Mouse (Mus musculus): ENCODE results near the gene Kcnk1. TPM values are rescaled to one million over a fixed set of nuclear protein-coding genes. Genes with fewer than 3 reads are reported as not detected.
A peak's percentile ranks its signal among the peaks of the same experiment; 100 is the strongest.

The Kcnk1 gene
- polyA plus RNA-seq (2012; rRNA removed) = 206 and 213 TPM in 2 replicates

DNA sequence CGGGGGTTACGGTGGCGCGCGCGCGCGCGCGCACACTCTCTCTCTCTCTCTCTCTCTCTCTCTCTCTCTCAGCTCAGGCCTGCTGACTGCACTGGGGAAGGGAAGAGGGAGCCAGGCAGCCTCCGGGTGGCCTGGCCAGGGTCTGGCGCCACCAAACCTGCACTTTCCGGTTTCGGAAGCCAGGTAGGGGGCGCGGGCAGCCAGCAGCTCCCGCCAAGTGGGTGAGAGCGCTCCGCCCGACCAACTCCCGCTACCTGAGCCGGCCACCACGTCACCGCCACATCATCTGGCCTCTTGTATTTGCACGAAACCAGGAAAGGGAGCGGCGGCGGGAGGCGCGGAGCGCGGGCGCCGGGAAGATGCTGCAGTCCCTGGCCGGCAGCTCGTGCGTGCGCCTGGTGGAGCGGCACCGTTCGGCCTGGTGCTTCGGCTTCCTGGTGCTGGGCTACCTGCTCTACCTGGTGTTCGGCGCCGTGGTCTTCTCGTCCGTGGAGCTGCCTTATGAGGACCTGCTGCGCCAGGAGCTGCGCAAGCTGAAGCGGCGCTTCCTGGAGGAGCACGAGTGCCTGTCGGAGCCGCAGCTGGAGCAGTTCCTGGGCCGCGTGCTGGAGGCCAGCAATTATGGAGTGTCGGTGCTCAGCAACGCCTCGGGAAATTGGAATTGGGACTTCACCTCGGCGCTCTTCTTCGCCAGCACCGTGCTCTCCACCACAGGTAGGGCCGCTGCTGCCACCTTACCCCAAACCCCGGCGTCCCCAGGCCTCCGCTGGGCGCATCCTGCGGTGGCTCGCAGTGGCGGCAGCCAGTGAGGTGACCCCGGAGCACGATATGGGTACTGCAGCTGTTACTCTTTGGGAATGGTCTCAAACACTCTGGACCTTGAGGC, at the start of gene Kcnk1:
TSS of gene Kcnk1 (plus strand) at position 70 of the 886 bp plus-strand sequence.
- peak within 1 kb of the TSS; percentile 97 for H3K27ac ChIP-seq (ENCODE audit: insufficient read depth, low read length)
- under 1% methylated on average over 73 of the region's 73 CpGs for WGBS
- TF ChIP-seq CTCF (IDR thresholded peaks at IDR 0.05; ENCODE audit: borderline replicate concordance, insufficient read depth, low read depth, low read length) = no peak
- TF ChIP-seq POLR2A (IDR thresholded peaks at IDR 0.05; ENCODE audit: borderline replicate concordance, insufficient read depth, low read length) = peak; percentile 66; the same call in 1 of the 2 replicates
- DNase-seq = peak; percentile 93 to 94
- H3K4me1 ChIP-seq (ENCODE audit: control insufficient read depth, insufficient read depth, low read length) = peaks cover 4% of the 10 kb centered on the region; the same call in 1 of the 2 replicates
- H3K4me3 ChIP-seq (replicated peaks; ENCODE audit: insufficient read depth, low read depth, low read length) = peak within 1 kb of the TSS; percentile 89
- H3K27me3 ChIP-seq (ENCODE audit: control insufficient read depth, insufficient read depth, low read length) = no peaks in the 10 kb centered on the region

DNA sequence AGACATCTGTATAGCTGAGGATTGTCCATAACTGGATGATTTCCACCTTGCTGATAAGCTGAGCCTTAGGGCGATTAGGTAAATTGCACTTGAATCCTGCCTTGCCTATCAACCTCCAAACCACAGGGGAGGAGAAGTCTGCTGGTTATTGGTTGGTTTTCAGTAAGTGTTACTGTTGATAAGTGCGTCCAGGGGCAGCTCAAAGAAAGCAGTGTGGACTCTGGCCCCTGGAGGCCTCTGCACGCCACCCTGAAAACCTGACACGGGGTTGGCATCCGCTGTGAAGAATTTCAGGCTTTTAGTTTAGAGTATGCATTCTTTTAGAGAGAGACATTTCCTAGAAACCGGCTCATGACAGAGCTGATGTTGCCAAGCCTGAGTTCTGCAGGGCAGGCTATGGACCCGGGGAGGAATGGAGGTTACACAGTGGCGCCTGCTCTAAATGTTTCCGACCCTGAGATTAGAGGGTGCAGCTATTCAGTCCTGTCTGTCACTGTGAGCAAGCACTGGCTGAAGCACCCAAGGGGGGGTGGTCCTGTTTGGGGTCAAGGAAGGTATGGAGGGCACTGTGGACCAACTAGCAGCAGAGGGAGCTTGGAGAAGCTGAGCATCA, 46.2 kb upstream of the Kcnk1 start:
- 88% methylated on average over 9 of the region's 9 CpGs for WGBS
- H3K27ac ChIP-seq (ENCODE audit: insufficient read depth, low read length) = no peak overlapping the region
- no peak for DNase-seq
- peaks cover 6% of the 10 kb centered on the region; the same call in 1 of the 2 replicates for H3K4me1 ChIP-seq (ENCODE audit: control insufficient read depth, insufficient read depth, low read length)
- TF ChIP-seq CTCF (IDR thresholded peaks at IDR 0.05; ENCODE audit: borderline replicate concordance, insufficient read depth, low read depth, low read length) = no peak
- TF ChIP-seq POLR2A (IDR thresholded peaks at IDR 0.05; ENCODE audit: borderline replicate concordance, insufficient read depth, low read length) = no peak
- no peaks in the 10 kb centered on the region for H3K27me3 ChIP-seq (ENCODE audit: control insufficient read depth, insufficient read depth, low read length)
- no peak overlapping the region for H3K4me3 ChIP-seq (replicated peaks; ENCODE audit: insufficient read depth, low read depth, low read length)

DNA sequence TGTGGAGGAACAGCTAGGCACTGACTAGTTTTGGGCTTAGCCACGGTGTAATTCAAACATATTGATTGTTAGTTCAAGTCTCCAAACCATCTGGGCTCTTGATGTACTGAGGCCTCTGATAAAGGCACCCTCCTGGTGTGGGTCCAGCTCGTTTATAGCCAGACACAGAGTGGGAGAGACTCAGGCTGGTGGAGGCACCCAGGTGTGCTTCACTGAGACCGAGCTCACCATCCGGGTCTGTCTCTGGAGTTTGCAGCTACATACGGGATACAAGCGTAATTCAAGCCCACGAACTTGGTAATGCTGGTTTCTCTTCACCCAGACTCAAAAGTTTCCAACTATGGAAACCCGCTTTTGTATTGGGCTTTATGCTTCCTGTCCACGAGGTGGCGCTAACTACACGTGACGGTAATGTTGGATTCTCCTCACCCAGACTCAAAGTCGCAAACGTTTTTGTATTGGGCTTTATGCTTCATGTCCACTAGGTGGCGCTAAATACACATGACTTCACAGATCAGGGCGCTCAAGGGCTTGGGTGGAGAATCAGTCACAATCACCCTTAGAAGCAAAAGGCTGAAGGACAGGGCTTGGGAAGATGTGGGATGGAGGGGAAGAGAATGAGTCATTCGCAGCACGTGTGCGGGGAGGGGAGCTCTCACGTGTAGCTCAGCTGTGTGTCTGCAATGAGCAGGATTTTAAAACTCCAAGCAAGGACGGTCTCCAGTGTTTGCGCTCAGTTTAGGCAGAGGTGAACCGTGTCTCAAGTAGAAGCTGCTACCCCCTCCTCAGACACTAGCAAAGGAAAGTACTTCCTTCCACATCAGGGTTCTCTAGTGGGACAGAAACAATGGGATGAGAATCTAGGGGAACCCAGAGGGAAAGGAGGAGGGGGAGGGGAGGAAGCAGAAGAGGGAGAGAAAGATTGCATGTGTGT, 44.7 kb upstream of the Kcnk1 start:
- WGBS = 21% methylated on average over 23 of the region's 23 CpGs
- H3K27ac ChIP-seq (ENCODE audit: insufficient read depth, low read length) = no peak overlapping the region
- peaks cover 7% of the 10 kb centered on the region; the same call in 1 of the 2 replicates for H3K4me1 ChIP-seq (ENCODE audit: control insufficient read depth, insufficient read depth, low read length)
- DNase-seq = peak; percentile 80 to 93
- H3K27me3 ChIP-seq (ENCODE audit: control insufficient read depth, insufficient read depth, low read length) = no peaks in the 10 kb centered on the region
- TF ChIP-seq CTCF (IDR thresholded peaks at IDR 0.05; ENCODE audit: borderline replicate concordance, insufficient read depth, low read depth, low read length) (peak; percentile 93), POLR2A (IDR thresholded peaks at IDR 0.05; ENCODE audit: borderline replicate concordance, insufficient read depth, low read length) (no peak)
- no peak overlapping the region for H3K4me3 ChIP-seq (replicated peaks; ENCODE audit: insufficient read depth, low read depth, low read length)

GRCm38 (mm10) chr8:125955671-125956070, 39.3 kb upstream of the Kcnk1 start:
- Histone ChIP-seq H3K4me1 (ENCODE audit: control insufficient read depth, insufficient read depth, low read length) (peaks cover 24% of the 10 kb centered on the region), H3K27me3 (ENCODE audit: control insufficient read depth, insufficient read depth, low read length) (no peaks in the 10 kb centered on the region), H3K27ac (ENCODE audit: insufficient read depth, low read length) (0 out of 2 replicates have a peak overlapping the region, but pooled peaks have one; percentile 6), H3K4me3 (replicated peaks; ENCODE audit: insufficient read depth, low read depth, low read length) (peak overlapping the region; percentile 24)
- no peak for TF ChIP-seq POLR2A (IDR thresholded peaks at IDR 0.05; ENCODE audit: borderline replicate concordance, insufficient read depth, low read length)
- peak; percentile 76 for TF ChIP-seq CTCF (IDR thresholded peaks at IDR 0.05; ENCODE audit: borderline replicate concordance, insufficient read depth, low read depth, low read length)
- peak; percentile 71 to 80 for DNase-seq
- 10% methylated on average over 11 of the region's 11 CpGs for WGBS

DNA sequence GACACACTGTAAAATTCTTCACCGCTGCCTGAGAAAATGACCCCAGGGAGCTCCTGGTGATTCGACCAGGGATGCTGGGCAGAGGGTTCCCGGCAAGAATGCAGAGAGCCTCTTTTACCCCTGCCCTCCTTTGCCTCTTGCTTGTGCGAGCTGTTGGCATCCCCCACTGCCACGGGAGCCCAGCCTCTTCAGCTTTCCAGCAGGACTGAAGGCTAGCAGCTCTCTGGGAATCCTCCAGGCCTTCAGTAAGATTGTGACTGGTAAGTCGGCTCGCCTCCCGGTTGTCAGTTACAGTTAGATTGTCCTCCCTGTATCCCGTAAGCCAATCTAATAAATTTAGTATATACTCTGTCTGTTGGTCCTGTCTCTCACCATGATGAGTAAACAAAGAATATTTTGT, 38.2 kb upstream of the Kcnk1 start:
- WGBS = 30% methylated on average over 9 of the region's 9 CpGs
- Histone ChIP-seq H3K4me1 (ENCODE audit: control insufficient read depth, insufficient read depth, low read length) (peaks cover 26% of the 10 kb centered on the region), H3K27ac (ENCODE audit: insufficient read depth, low read length) (no peak overlapping the region; the same call in 1 of the 2 replicates), H3K27me3 (ENCODE audit: control insufficient read depth, insufficient read depth, low read length) (no peaks in the 10 kb centered on the region), H3K4me3 (replicated peaks; ENCODE audit: insufficient read depth, low read depth, low read length) (no peak overlapping the region)
- TF ChIP-seq CTCF (IDR thresholded peaks at IDR 0.05; ENCODE audit: borderline replicate concordance, insufficient read depth, low read depth, low read length) = no peak
- TF ChIP-seq POLR2A (IDR thresholded peaks at IDR 0.05; ENCODE audit: borderline replicate concordance, insufficient read depth, low read length) = no peak
- peak; percentile 52 for DNase-seq

DNA sequence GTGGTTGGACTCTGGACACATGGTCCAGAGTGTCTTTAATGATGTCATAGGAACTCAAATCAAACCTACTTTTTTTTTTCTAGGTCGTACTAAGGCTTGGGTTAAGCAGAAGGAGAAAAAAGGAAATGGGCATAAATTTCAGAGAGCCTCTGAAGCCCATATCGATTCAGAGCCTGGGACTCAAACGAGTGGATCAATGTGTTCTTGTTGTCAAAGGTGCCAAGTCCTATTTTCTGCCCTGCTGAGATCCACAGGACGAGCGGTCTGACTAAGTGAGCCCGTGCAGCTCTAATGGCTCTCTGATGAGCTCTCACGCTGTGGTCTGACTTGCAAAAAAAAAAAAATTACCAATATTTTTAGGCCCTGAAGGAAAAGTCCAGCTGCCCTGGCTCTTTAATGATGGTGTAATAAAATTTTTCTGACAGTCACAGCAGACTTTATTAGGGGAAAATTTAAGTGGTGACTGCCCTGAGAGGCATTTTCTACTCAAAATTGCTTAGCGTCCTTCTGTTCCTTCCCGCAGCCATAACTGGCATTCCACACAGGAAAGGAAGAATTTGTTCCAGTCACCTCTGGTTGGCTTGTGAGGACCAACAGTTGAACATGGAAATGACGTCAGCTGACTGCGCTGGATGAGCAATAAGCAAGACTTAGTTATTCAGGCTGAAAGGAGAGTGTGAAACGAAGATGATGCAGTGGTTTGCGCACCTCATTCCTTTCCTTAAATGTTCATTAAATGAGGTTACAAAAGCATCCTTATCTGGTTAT, 37.6 kb upstream of the Kcnk1 start:
- 40% methylated on average over 13 of the region's 13 CpGs for WGBS
- Histone ChIP-seq H3K27me3 (ENCODE audit: control insufficient read depth, insufficient read depth, low read length) (no peaks in the 10 kb centered on the region), H3K27ac (ENCODE audit: insufficient read depth, low read length) (0 out of 2 replicates have a peak overlapping the region, but pooled peaks have one; percentile 26), H3K4me3 (replicated peaks; ENCODE audit: insufficient read depth, low read depth, low read length) (no peak overlapping the region), H3K4me1 (ENCODE audit: control insufficient read depth, insufficient read depth, low read length) (peaks cover 28% of the 10 kb centered on the region)
- DNase-seq = peak in 1 of 2 experiments; percentile 39
- TF ChIP-seq POLR2A (IDR thresholded peaks at IDR 0.05; ENCODE audit: borderline replicate concordance, insufficient read depth, low read length) (no peak), CTCF (IDR thresholded peaks at IDR 0.05; ENCODE audit: borderline replicate concordance, insufficient read depth, low read depth, low read length) (no peak)
